Comparison of ENCODE assay signal across 13 mouse cellular contexts in genomic region chr4:102382763-102383505, GRCm38 (mm10).
"Had no signal": no experiment of that assay in that cellular context is flagged by ENCODE, and none has a peak within 500 bp of the region (broad histone marks: within the 10 kb centered on the region; RNA-seq: fewer than 3 reads in every experiment).

No protein-coding gene starts in this region.

- H3K36me3 ChIP-seq: limb, embryonic 15.5 days; liver, embryonic 12.5 days; lung, embryonic 15.5 days; midbrain, embryonic 12.5 days; neural tube, embryonic 13.5 days had no signal

- H3K27ac ChIP-seq: left cerebral cortex, adult 2 months; limb, embryonic 15.5 days; liver, embryonic 12.5 days; lung, embryonic 15.5 days; macrophage; midbrain, embryonic 12.5 days; neural tube, embryonic 13.5 days had no signal

- H3K4me1 ChIP-seq: limb, embryonic 15.5 days; liver, embryonic 12.5 days; lung, embryonic 15.5 days; midbrain, embryonic 12.5 days; neural tube, embryonic 13.5 days had no signal

- H3K9me3 ChIP-seq: limb, embryonic 15.5 days; liver, embryonic 12.5 days; lung, embryonic 15.5 days; midbrain, embryonic 12.5 days; neural tube, embryonic 13.5 days had no signal

- H3K4me3 ChIP-seq: left cerebral cortex, adult 2 months; limb, embryonic 15.5 days; liver, embryonic 12.5 days; lung, embryonic 15.5 days; midbrain, embryonic 12.5 days; neural tube, embryonic 13.5 days had no signal

- H3K9ac ChIP-seq: limb, embryonic 15.5 days; liver, embryonic 12.5 days; lung, embryonic 15.5 days; midbrain, embryonic 12.5 days; neural tube, embryonic 13.5 days had no signal

- DNase-seq: kidney, postnatal 25 days; lung, postnatal 14 days; retina, postnatal 1 day; right cerebral cortex, postnatal 25 days; thymus, postnatal 36 days had no signal

- H3K4me2 ChIP-seq: limb, embryonic 15.5 days; liver, embryonic 12.5 days; lung, embryonic 15.5 days; midbrain, embryonic 12.5 days; neural tube, embryonic 13.5 days had no signal

- H3K27me3 ChIP-seq: limb, embryonic 15.5 days; liver, embryonic 12.5 days; lung, embryonic 15.5 days; midbrain, embryonic 12.5 days; neural tube, embryonic 13.5 days had no signal

- ATAC-seq: liver, embryonic 12.5 days; midbrain, embryonic 16.5 days had no signal
